Mouse (Mus musculus) CD8-positive naive resting alpha-beta T cell, adult 2 months (primary cell): ENCODE measurements around the gene Usp49.

ENCODE experiments used
- DNase-seq, 2 experiments: peaks; one replicate each; pipeline ENCODE4 v3.0.0; 2022; ENCODE audit warnings: low read depth in 2 of 2, low spot score in 2 of 2

Gene Usp49

GRCm38 (mm10) chr17:47735553-47736100, 105.1 kb downstream of the Usp49 start:
- no peak for DNase-seq
